Mouse (Mus musculus) liver, adult 2 months (tissue): Measurements from ENCODE around the gene Phlda2. TPM values are rescaled to one million over a fixed set of nuclear protein-coding genes. Genes with fewer than 3 reads are reported as not detected.
A peak's percentile ranks its signal among the peaks of the same experiment; 100 is the strongest.

Experiments
- DNase-seq: peaks from one replicate; pipeline ENCODE4 v3.0.0-alpha.2; 2011; ENCODE audit warnings: low read depth, low spot score; ENCODE audit errors: extremely low read depth
- H3K27ac ChIP-seq: fragments of 200-500 bp; replicated peaks from 2 replicates; pipeline ENCODE4 v1.5.1; 2012; ENCODE audit warnings: low read depth, mild to moderate bottlenecking, control low read depth, inconsistent platforms, low read length; ENCODE audit not compliant: insufficient read depth
- H3K27me3 ChIP-seq: fragments of 200-500 bp; 2 replicates; pipeline ENCODE4 v1.6.1; 2012; ENCODE audit warnings: mild to moderate bottlenecking, moderate library complexity, low read length, inconsistent platforms; ENCODE audit not compliant: control insufficient read depth, insufficient read depth
- H3K36me3 ChIP-seq: fragments of 200-500 bp; 2 replicates; pipeline ENCODE4 v1.6.1; 2012; ENCODE audit warnings: low read length, inconsistent platforms; ENCODE audit not compliant: control insufficient read depth, insufficient read depth
- H3K4me1 ChIP-seq: fragments of 200-500 bp; 2 replicates; pipeline ENCODE4 v1.6.1; 2011; ENCODE audit warnings: low read length; ENCODE audit not compliant: control insufficient read depth, insufficient read depth
- H3K4me3 ChIP-seq: fragments of 200-500 bp; 2 replicates; pipeline ENCODE4 v1.5.1; 2011; ENCODE audit warnings: low read depth, mild to moderate bottlenecking, control low read depth, low read length, moderate library complexity; ENCODE audit not compliant: insufficient read depth
- H3K79me2 ChIP-seq: fragments of 200-500 bp; 2 replicates; pipeline ENCODE4 v1.6.1; 2012; ENCODE audit warnings: inconsistent platforms, mild to moderate bottlenecking, low read length, moderate library complexity; ENCODE audit not compliant: control insufficient read depth, insufficient read depth
- H3K9ac ChIP-seq: fragments of 200-500 bp; 2 replicates; pipeline ENCODE4 v1.6.1; 2012; ENCODE audit warnings: low read depth, mild to moderate bottlenecking, control low read depth, inconsistent platforms, low read length
- CTCF ChIP-seq: fragments of 200-500 bp; IDR thresholded peaks from 2 replicates; pipeline ENCODE4 v1.5.1; 2011; ENCODE audit warnings: low read depth, low read length, control low read depth
- POLR2A ChIP-seq: fragments of 200-500 bp; IDR thresholded peaks from 2 replicates; pipeline ENCODE4 v1.6.1; 2011; ENCODE audit warnings: low read length, control low read depth; ENCODE audit not compliant: insufficient read depth; ENCODE audit errors: extremely low read depth
- WGBS: fragments of 180-500 bp; shearing (Covaris S2); methylation state at CpG from one replicate; pipeline ENCODE4 v1.1.7; 2018; 5-methylcytosine and 5-hydroxymethylcytosine counted together
- polyA plus RNA-seq: library from polyadenylated mRNA; depleted of rRNA; stranded (reverse); fragments of >200 nt; gene quantifications from 2 replicates; pipeline ENCODE4 v1.2.3, GENCODE M21; 2012
- total RNA-seq: library from RNA; depleted of rRNA; stranded (reverse); fragments of >200 nt; gene quantifications from 2 replicates; pipeline ENCODE4 v1.2.3, GENCODE M21; 2014

Gene Phlda2
- total and polyA plus RNA-seq, 2 experiments, result 0.28 to 0.40 TPM

- Histone ChIP-seq H3K79me2 (no peaks in the 10 kb centered on the region), H3K9ac (no peak overlapping the region), H3K4me3 (no peak overlapping the region), H3K4me1 (peaks cover 3% of the 10 kb centered on the region; the same call in 1 of the 2 replicates), H3K27me3 (0 out of 2 replicates have a peak, but pooled peaks cover 2% of the 10 kb centered on the region), H3K27ac (no peak overlapping the region), H3K36me3 (no peaks in the 10 kb centered on the region)
- peak; percentile 66 for DNase-seq
- 33% methylated on average over 7 of the region's 7 CpGs for WGBS
- TF ChIP-seq CTCF, result peak; percentile 46; the same call in 1 of the 2 replicates
- no peak for TF ChIP-seq POLR2A
Observed at GRCm38 (mm10) chr7:143506675-143507074, 3.7 kb upstream of the Phlda2 start.

- no peaks in the 10 kb centered on the region for H3K36me3 ChIP-seq
- no peak for DNase-seq
- peaks cover 3% of the 10 kb centered on the region; the same call in 1 of the 2 replicates for H3K4me1 ChIP-seq
- no peak overlapping the region for H3K4me3 ChIP-seq
- no peaks in the 10 kb centered on the region for H3K79me2 ChIP-seq
- H3K27ac ChIP-seq, result no peak overlapping the region
- H3K9ac ChIP-seq, result no peak overlapping the region
- TF ChIP-seq CTCF, result no peak
- TF ChIP-seq POLR2A, result no peak
- 75% methylated on average over 7 of the region's 7 CpGs for WGBS
- 0 out of 2 replicates have a peak, but pooled peaks cover 2% of the 10 kb centered on the region for H3K27me3 ChIP-seq
Observed at GRCm38 (mm10) chr7:143506271-143506670, 3.3 kb upstream of the Phlda2 start.

GRCm38 (mm10) chr7:143505823-143506222 lies 2.9 kb upstream of the Phlda2 start:
- TF ChIP-seq POLR2A (no peak), CTCF (peak; percentile 89)
- DNase-seq, result peak; percentile 36
- H3K27me3 ChIP-seq, result 0 out of 2 replicates have a peak, but pooled peaks cover 2% of the 10 kb centered on the region

GRCm38 (mm10) chr7:143505411-143505810 lies 2.5 kb upstream of the Phlda2 start:
- Histone ChIP-seq H3K27me3 (0 out of 2 replicates have a peak, but pooled peaks cover 2% of the 10 kb centered on the region), H3K4me1 (peaks cover 3% of the 10 kb centered on the region; the same call in 1 of the 2 replicates), H3K4me3 (no peak overlapping the region), H3K9ac (no peak overlapping the region), H3K79me2 (no peaks in the 10 kb centered on the region), H3K27ac (no peak overlapping the region), H3K36me3 (no peaks in the 10 kb centered on the region)
- WGBS, result 89% methylated on average over 2 of the region's 2 CpGs
- DNase-seq, result no peak
- TF ChIP-seq POLR2A (no peak), CTCF (no peak)

More at GRCm38 (mm10) chr7:143505823-143506222, 2.9 kb upstream of the Phlda2 start:
- H3K36me3 ChIP-seq, result no peaks in the 10 kb centered on the region
- no peak overlapping the region for H3K4me3 ChIP-seq
- H3K79me2 ChIP-seq, result no peaks in the 10 kb centered on the region
- WGBS, result 24% methylated on average over 11 of the region's 11 CpGs
- no peak overlapping the region for H3K27ac ChIP-seq
- H3K9ac ChIP-seq, result no peak overlapping the region
- H3K4me1 ChIP-seq, result peaks cover 3% of the 10 kb centered on the region; the same call in 1 of the 2 replicates

GRCm38 (mm10) chr7:143503926-143504325 lies 976 bp upstream of the Phlda2 start:
- 0 out of 2 replicates have a peak, but pooled peaks cover 2% of the 10 kb centered on the region for H3K27me3 ChIP-seq
- no peak overlapping the region for H3K27ac ChIP-seq
- TF ChIP-seq POLR2A (no peak), CTCF (no peak)
- no peak overlapping the region for H3K4me3 ChIP-seq
- peak; percentile 64 for DNase-seq
- H3K4me1 ChIP-seq, result peaks cover 3% of the 10 kb centered on the region; the same call in 1 of the 2 replicates
- no peak overlapping the region for H3K9ac ChIP-seq
- H3K36me3 ChIP-seq, result no peaks in the 10 kb centered on the region
- WGBS, result 56% methylated on average over 6 of the region's 6 CpGs
- no peaks in the 10 kb centered on the region for H3K79me2 ChIP-seq
